Mouse (Mus musculus) heart, postnatal 0 days (tissue): ENCODE results near the gene Wee1. TPM values are rescaled to one million over a fixed set of nuclear protein-coding genes. Genes with fewer than 3 reads are reported as not detected.
A peak's percentile ranks its signal among the peaks of the same experiment; 100 is the strongest.

Source experiments
- ATAC-seq: fragments of 200-750 bp; cut with Nextera tagmentation; 2 replicates; pipeline ENCODE4 v1.8.0; 2017; ENCODE audit warnings: low read depth, moderate number of reproducible peaks, moderate library complexity; ENCODE audit not compliant: insufficient read depth
- DNase-seq: peaks from one replicate; pipeline ENCODE4 v3.0.0-alpha.2; 2016; ENCODE audit warnings: low spot score
- H3K27ac ChIP-seq: fragments of 300-500 bp; sonication (generic); 2 replicates; pipeline ENCODE4 v1.5.1; 2014; ENCODE audit warnings: low read depth, mild to moderate bottlenecking
- H3K27me3 ChIP-seq: fragments of 300-500 bp; sonication (generic); 2 replicates; pipeline ENCODE4 v1.6.1; 2014; ENCODE audit warnings: low read length, mixed read lengths; ENCODE audit not compliant: control insufficient read depth, insufficient read depth
- H3K36me3 ChIP-seq: fragments of 300-500 bp; sonication (generic); replicated peaks from 2 replicates; pipeline ENCODE4 v1.6.1; 2014; ENCODE audit warnings: low read length, mixed read lengths; ENCODE audit not compliant: control insufficient read depth, insufficient read depth
- H3K4me1 ChIP-seq: fragments of 300-500 bp; sonication (generic); 2 replicates; pipeline ENCODE4 v1.6.1; 2014; ENCODE audit warnings: antibody characterized with exemption; ENCODE audit not compliant: control insufficient read depth, insufficient read depth
- H3K4me2 ChIP-seq: fragments of 300-500 bp; sonication (generic); 2 replicates; pipeline ENCODE4 v1.6.1; 2014; ENCODE audit warnings: low read depth, mild to moderate bottlenecking, low read length, moderate library complexity
- H3K4me3 ChIP-seq: fragments of 300-500 bp; sonication (generic); 2 replicates; pipeline ENCODE4 v1.5.1; 2014; ENCODE audit warnings: low read depth, low read length
- H3K9ac ChIP-seq: fragments of 300-500 bp; sonication (generic); replicated peaks from 2 replicates; pipeline ENCODE4 v1.6.1; 2014; ENCODE audit warnings: low read depth, low read length, mixed read lengths
- H3K9me3 ChIP-seq: fragments of 300-500 bp; sonication (generic); replicated peaks from 2 replicates; pipeline ENCODE4 v1.6.1; 2016; ENCODE audit warnings: low read length; ENCODE audit not compliant: control insufficient read depth
- CTCF ChIP-seq: IDR thresholded peaks from 2 replicates; pipeline ENCODE4 v1.5.1; 2016; ENCODE audit warnings: antibody characterized with exemption, control low read depth, low read depth
- EP300 ChIP-seq: IDR thresholded peaks from 2 replicates; pipeline ENCODE4 v1.6.1; 2016; ENCODE audit warnings: antibody characterized with exemption, low read depth
- WGBS: fragments of 180-500 bp; shearing (Covaris S2); extraction: QIAGEN DNeasy Blood & Tissue Kit; methylation state at CpG from one replicate; pipeline ENCODE4 v1.1.7; 2014; 5-methylcytosine and 5-hydroxymethylcytosine counted together
- polyA plus RNA-seq: library from polyadenylated mRNA; unstranded; fragments of >200 nt; fragmentation: Nextera tagmentation; extraction: Ambion mirVana; gene quantifications from 2 replicates; pipeline ENCODE4 v1.2.1, GENCODE M21; 2015
- total RNA-seq: library from RNA; depleted of rRNA; stranded (reverse); fragments of >200 nt; gene quantifications from 2 replicates; pipeline ENCODE4 v1.2.3, GENCODE M21; 2014; ENCODE audit warnings: low replicate concordance

Wee1 gene
- total and polyA plus RNA-seq, 2 experiments from 2014 or later: 20.3 to 27.9 TPM

DNA sequence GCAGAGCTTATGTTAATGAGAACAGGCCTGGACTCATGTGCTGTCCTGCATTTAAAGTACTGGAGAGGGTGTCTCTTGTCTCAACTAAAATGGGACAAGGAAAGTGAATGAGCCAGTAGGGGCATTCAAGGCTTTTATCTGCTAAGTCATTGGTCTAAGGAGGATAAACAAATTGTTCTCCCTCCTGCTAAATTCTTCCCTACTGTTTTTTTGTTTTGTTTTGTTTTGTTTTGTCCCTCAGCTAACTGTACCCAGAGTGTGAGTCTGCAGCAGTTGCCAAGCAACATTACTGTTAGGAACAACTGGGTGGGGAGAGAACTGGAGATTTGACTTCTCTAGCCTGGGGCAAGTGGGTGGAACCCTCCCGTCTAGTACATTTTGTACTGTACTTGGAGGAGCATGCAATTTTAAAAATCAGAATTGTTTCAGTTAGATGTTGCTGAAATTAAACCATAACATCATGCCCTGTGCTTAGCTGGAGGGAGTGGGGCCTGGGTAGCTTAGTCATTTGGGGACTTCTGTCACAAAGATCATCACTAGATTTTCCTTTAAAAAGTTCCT is 5.0 kb upstream of the Wee1 start:
- Histone ChIP-seq H3K9me3 (no peaks in the 10 kb centered on the region), H3K36me3 (no peaks in the 10 kb centered on the region), H3K4me3 (no peak overlapping the region), H3K27ac (peak overlapping the region; percentile 88), H3K27me3 (no peaks in the 10 kb centered on the region), H3K4me2 (no peak overlapping the region), H3K9ac (no peak overlapping the region), H3K4me1 (peaks cover 18% of the 10 kb centered on the region)
- TF ChIP-seq EP300: no peak
- no peak for TF ChIP-seq CTCF
- DNase-seq (peak; percentile 84), ATAC-seq (peak; percentile 19; the same call in 1 of the 2 replicates)
- 24% methylated on average over 1 of the region's 1 CpGs for WGBS

- H3K9ac ChIP-seq: no peak overlapping the region
- peaks cover 18% of the 10 kb centered on the region for H3K4me1 ChIP-seq
- no peak overlapping the region for H3K4me2 ChIP-seq
- TF ChIP-seq EP300: 0 out of 2 replicates have a peak, but pooled peaks have one; percentile 48
- TF ChIP-seq CTCF: no peak
- ATAC-seq: no peak
- H3K36me3 ChIP-seq: no peaks in the 10 kb centered on the region
- no peaks in the 10 kb centered on the region for H3K9me3 ChIP-seq
- no peaks in the 10 kb centered on the region for H3K27me3 ChIP-seq
- 35% methylated on average over 2 of the region's 2 CpGs for WGBS
- peak overlapping the region; percentile 88 for H3K27ac ChIP-seq
- no peak for DNase-seq
- H3K4me3 ChIP-seq: no peak overlapping the region
These were observed 3.4 kb upstream of the Wee1 start for GRCm38 (mm10) chr7:110118448-110118847.

- no peak for ATAC-seq
- peak overlapping the region; percentile 43; the same call in 1 of the 2 replicates for H3K9ac ChIP-seq
- DNase-seq: no peak
- H3K27me3 ChIP-seq: no peaks in the 10 kb centered on the region
- no peaks in the 10 kb centered on the region for H3K9me3 ChIP-seq
- H3K27ac ChIP-seq: peak overlapping the region; percentile 91
- peak overlapping the region; percentile 90 for H3K4me2 ChIP-seq
- peaks cover 17% of the 10 kb centered on the region for H3K4me1 ChIP-seq
- peak overlapping the region; percentile 88; the same call in 1 of the 2 replicates for H3K4me3 ChIP-seq
- no peaks in the 10 kb centered on the region for H3K36me3 ChIP-seq
- 64% methylated on average over 2 of the region's 2 CpGs for whole genome bisulfite sequencing
- TF ChIP-seq EP300: no peak
These were observed 1.6 kb upstream of the Wee1 start for GRCm38 (mm10) chr7:110120157-110120784.

- no peaks in the 10 kb centered on the region for H3K36me3 ChIP-seq
- peak overlapping the region; percentile 91 for H3K27ac ChIP-seq
- peaks cover 17% of the 10 kb centered on the region for H3K4me1 ChIP-seq
- H3K4me2 ChIP-seq: peak overlapping the region; percentile 90
- no peaks in the 10 kb centered on the region for H3K27me3 ChIP-seq
- ATAC-seq (no peak), DNase-seq (no peak)
- no peak for TF ChIP-seq EP300
- no peak for TF ChIP-seq CTCF
- 2% methylated on average over 9 of the region's 9 CpGs for WGBS
- H3K4me3 ChIP-seq: peak overlapping the region; percentile 88
- peak overlapping the region; percentile 43 for H3K9ac ChIP-seq
- no peaks in the 10 kb centered on the region for H3K9me3 ChIP-seq
These were observed 707 bp upstream of the Wee1 start for GRCm38 (mm10) chr7:110121162-110121515.

- H3K9me3 ChIP-seq: no peaks in the 10 kb centered on the region
- H3K36me3 ChIP-seq: peaks cover 3% of the 10 kb centered on the region
- DNase-seq: no peak
- WGBS: under 1% methylated on average over 24 of the region's 27 CpGs
- TF ChIP-seq EP300 (no peak), CTCF (no peak)
- H3K27ac ChIP-seq: peak overlapping the region; percentile 97
- ATAC-seq: no peak
- peaks cover 15% of the 10 kb centered on the region for H3K4me1 ChIP-seq
- peak overlapping the region; percentile 91 for H3K9ac ChIP-seq
- peak overlapping the region; percentile 88 for H3K4me3 ChIP-seq
- peak overlapping the region; percentile 90 for H3K4me2 ChIP-seq
- no peaks in the 10 kb centered on the region for H3K27me3 ChIP-seq
These were observed 381 bp downstream of the Wee1 start for GRCm38 (mm10) chr7:110122289-110122564.
